Mouse (Mus musculus) ovary, postnatal 14 days (tissue): ENCODE results near the gene Txnrd2.

Experiments
- DNase-seq: peaks from one replicate; pipeline ENCODE4 v3.0.0; 2022; ENCODE audit warnings: low spot score

Gene Txnrd2

DNA sequence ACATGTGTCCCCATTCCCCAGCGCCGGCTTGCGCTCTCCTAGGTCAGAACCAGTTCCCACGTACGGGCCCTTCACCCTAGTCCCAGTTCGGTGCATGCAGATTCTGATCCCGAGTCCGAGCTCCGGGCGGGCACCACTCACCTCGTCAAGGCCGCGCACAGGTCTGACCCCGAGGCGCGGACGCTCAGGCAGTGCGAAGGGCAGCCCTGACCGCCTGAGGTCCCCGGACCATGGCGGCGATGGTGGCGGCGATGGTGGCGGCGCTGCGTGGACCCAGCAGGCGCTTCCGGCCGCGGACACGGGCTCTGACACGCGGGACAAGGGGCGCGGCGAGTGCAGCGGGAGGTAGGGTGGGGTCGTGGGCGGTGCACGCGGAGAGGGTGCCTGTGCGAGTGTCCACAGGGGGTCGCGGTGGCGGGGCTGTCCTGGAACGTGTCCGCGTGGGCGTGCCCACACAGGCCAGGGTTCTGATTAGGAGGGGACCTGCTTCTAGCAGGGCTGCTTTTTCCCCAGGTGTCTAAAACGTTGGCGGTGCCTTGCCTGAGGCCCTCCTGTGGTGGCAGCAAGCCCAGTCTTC is at the start of gene Txnrd2:
Gene Txnrd2 (plus strand): TSS at position 170 of the 577 bp plus-strand sequence.
- DNase-seq, result peak; percentile 71

GRCm38 (mm10) chr16:18377203-18377602 is 49.0 kb upstream of the Txnrd2 start:
- no peak for DNase-seq

DNA sequence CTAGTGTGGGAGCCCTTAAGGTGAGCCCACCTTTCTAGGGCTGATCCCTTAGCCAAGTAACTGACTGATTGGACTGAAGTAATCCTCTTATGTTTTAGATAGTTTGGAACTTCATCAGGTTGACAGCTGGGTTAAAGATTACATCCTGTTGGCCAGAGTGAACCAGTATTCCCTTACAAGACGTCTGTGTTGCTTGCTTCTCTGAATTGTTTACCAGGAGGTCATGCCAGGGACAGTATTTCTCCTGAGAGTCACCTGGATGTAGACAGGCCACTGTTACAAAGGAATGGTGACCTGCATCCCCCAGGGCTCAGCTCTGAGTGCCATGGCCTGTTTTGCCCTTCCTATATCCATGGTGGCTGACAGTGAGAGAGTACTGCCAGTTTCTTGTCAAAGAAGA is 47.7 kb upstream of the Txnrd2 start:
- DNase-seq, result no peak

GRCm38 (mm10) chr16:18379338-18380001 is 46.7 kb upstream of the Txnrd2 start:
- no peak for DNase-seq

DNA sequence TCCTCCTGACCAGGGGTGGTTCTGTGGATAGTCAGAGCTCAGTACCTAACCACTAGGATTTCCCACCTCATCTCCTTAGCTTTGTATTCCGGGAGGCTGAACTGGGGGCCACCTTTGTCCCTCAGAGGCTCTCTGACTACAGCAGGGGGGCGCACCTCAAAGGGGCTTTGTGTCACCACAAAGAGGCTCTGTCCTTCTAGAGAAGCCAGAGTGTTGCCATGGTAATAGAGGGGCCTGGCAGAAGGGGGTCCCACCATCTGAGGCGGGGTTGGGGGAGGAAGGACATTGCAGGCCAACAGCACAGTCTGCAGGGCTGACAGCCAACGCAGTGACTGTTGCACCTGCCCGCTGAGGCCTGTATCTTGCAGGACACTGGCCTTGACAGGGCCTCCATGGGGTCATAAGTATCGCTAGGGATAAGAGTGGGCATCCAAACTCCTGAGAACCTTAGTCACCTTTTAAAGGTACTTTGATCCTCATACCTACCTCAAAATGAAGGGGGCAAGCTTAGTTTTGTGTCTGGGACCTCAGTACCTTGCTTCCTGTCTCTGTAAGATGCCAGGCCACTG is 45.6 kb upstream of the Txnrd2 start:
- DNase-seq, result no peak

- DNase-seq, result no peak
Measured at GRCm38 (mm10) chr16:18381621-18382258, 44.4 kb upstream of the Txnrd2 start.

DNA sequence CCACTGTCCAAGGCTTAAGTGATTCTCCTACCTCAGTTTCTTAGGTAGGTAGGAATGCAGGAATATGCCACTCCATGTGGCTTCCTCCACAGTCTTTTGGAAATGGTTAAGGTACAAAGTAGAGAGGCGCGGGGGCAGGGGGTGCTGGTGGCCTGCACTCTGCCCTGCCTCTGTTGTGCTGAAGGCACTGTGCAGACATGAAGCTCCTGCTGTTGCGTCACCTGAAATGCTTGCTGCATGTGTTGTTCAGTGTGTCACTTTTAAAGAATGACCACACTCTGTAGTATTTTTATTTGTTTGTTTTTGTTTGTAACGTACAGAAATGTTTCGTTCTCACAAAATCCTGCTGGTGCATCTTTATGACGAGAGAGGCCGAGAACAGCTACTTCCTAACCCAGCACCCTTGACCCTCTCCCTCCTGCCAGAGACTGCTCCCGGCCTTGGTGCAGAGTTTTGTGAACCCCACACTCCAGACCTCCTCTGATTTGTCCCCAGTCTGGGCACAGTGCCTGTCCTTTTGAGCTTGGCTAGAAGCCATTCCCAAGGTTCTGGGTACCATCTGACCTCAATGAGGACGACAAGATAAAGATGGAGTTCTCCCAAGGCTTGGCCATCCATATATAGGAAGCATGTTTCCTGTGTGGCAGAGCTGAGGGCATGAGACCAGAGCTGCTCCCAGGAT is 43.0 kb upstream of the Txnrd2 start:
- no peak for DNase-seq

GRCm38 (mm10) chr16:18383756-18384155 is 42.4 kb upstream of the Txnrd2 start:
- DNase-seq, result no peak

DNA sequence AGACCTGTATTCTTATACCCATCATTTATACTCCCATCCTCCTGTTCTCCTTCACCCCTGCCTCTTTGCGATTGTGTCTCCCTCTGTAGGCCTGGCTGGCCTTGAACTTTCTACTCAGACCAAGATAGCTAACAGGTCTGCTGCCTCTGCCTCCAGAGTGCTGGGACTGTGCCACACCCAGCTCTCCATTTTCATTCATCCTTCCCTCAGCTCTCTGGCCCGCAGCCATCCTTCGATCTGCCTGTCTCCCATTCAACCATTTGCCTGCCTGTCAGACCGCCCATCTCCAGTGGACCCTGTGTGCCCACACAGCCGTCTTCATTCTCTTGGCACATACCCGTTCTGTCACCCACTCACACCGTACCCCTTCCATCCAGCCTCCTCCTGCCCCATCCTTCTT is 42.0 kb upstream of the Txnrd2 start:
- no peak for DNase-seq

DNA sequence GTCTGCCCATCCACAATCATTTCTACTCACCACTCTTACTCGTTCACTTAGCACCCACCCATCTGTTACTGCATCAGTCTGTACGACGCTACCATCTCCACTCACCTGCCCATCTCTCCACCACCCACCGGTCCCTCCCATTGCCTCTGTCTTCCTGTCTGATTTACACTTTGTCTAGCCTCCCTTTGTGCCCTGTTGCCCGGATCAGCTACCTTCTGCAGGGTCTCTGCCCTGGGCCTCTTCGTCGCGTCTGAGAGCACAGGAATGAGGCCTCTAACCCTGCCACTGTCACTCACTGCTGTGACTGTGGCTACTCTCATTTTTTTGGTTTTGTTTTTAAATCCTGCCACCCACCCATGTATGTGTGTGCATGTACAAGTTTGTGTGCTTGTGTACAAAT is 41.5 kb upstream of the Txnrd2 start:
- DNase-seq, result no peak

GRCm38 (mm10) chr16:18385411-18385810 is 40.8 kb upstream of the Txnrd2 start:
- no peak for DNase-seq

DNA sequence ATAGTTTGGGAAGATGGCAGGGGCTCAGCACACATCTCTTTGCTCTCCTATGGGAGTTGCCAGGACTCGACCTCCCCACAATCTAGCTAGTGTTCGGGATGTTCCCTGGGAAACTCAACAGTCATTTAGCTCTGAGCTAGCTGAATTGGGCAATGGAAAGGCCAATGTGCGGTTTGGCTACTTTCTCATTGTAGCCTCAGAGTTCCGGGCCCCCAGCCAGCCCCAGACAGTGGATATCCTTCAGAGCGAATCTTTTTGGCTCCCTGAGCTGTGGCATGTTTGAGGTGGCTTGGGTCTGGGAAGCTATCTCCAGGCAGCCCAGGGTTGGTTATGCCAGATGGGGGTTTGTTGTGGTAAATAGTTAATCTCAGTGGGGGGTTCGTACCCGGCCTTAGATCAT is 39.7 kb upstream of the Txnrd2 start:
- DNase-seq, result no peak

GRCm38 (mm10) chr16:18386972-18387371 is 39.2 kb upstream of the Txnrd2 start:
- no peak for DNase-seq

DNA sequence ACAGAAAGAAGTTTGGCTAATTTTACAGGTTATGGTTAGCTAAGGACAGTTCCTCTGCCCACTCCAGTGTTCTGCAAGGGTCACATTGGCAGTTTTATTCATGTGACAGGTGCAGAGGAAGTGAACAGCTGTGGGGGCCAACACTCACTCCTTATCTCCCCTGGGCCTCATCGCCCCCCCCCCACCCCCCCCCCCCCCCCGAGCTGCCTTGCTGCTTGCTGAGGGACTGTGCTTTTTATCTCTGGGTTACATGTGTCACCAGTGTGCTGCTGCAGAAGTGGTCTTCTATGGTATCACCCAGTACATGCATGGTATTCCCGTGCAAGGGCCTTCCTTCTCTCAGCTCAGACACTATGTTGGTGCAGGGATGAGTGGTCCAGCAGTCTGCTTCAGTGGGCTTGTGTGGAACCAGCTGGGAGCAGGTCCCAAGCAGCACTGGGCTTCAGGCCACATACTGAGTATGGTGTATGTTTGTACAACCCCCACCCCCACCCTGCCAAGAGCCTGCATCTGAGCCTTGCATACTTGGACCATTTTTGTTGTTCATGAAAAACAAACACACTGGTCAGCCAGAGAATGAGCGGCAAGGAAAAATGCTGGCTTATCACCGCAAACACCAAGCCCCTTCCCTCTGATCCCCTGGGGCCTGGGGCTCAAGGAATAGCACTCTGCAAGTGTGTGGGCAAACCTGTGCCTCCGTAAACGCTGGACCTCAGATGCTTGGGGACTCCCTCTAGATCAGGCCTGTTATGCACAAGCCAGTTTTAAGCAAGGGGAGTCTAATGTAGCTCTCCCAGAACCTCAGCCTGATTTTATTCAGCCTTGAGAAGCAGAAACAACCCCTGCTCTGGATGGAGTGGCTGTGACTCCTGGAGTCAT is 38.2 kb upstream of the Txnrd2 start:
- DNase-seq, result no peak

GRCm38 (mm10) chr16:18388583-18389435 is 37.4 kb upstream of the Txnrd2 start:
- DNase-seq, result no peak

GRCm38 (mm10) chr16:18390399-18390798 is 35.8 kb upstream of the Txnrd2 start:
- DNase-seq, result no peak

DNA sequence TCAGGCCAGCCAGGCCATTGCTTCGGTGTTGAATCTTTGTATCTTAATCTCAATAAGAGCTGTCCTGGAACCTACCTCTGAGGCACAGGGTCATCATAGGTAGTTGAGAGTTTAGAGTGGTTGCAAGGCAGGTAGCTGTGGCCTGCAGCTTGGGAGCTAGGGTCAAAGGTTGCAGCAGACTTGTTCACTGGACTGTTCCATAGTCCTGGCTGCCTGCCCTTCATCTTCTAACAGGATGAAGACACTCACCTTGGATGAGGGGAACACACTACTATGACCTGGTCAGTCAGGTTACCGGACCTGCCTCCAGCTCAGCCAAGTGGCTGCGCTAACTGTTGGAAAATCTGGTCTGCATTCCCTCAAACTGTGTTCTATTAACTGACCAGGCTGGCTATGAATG is 35.1 kb upstream of the Txnrd2 start:
- DNase-seq, result no peak

DNA sequence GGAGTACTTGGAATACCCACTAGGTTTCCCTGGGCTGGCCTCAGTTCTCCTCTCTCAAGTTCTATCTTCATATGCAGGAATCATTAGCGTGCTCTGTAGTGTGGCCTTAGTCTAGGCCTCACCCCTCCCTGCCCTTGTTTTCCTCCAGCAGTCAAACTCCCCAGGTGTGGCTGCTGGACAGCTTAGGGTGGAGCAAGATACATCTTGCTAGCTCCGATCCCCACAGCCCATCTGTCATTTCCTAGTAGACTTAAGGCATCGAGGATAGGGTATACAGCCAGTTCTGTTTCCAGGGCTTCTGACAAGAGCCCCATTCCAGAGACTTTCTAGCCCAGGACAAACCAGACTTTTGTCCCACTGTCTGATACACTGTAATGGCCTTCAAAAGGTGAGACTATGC is 34.5 kb upstream of the Txnrd2 start:
- DNase-seq, result no peak

- peak; percentile 80 for DNase-seq
Measured at GRCm38 (mm10) chr16:18392469-18393426, 33.4 kb upstream of the Txnrd2 start.

- no peak for DNase-seq
Measured at GRCm38 (mm10) chr16:18393595-18393994, 32.6 kb upstream of the Txnrd2 start.
